Mouse (Mus musculus) thymus, adult 2 months (tissue): Measurements from ENCODE around the gene Tia1.

Source experiments
- CTCF ChIP-seq: fragments of 200-500 bp; IDR thresholded peaks from 2 replicates; pipeline ENCODE4 v1.5.1; 2012; ENCODE audit warnings: mild to moderate bottlenecking, control low read depth, low read length, moderate library complexity, borderline replicate concordance; ENCODE audit not compliant: control insufficient read depth, poor library complexity, insufficient read depth; ENCODE audit errors: extremely low read depth
- POLR2A ChIP-seq: fragments of 200-500 bp; IDR thresholded peaks from 2 replicates; pipeline ENCODE4 v1.6.1; 2012; ENCODE audit warnings: mild to moderate bottlenecking, low read length, control low read depth, moderate library complexity; ENCODE audit not compliant: control insufficient read depth, poor library complexity, insufficient read depth; ENCODE audit errors: extremely low read depth

- TF ChIP-seq CTCF (no peak), POLR2A (no peak)
These were observed 67.7 kb downstream of the Tia1 start for GRCm38 (mm10) chr6:86471760-86472099.
